Mouse (Mus musculus) kidney, adult 18-20 months (tissue): ENCODE data around the gene Atp2a1.
A peak's percentile ranks its signal among the peaks of the same experiment; 100 is the strongest.

Source experiments
- DNase-seq: peaks from one replicate; pipeline ENCODE4 v3.0.0; 2021

Gene Atp2a1

DNA sequence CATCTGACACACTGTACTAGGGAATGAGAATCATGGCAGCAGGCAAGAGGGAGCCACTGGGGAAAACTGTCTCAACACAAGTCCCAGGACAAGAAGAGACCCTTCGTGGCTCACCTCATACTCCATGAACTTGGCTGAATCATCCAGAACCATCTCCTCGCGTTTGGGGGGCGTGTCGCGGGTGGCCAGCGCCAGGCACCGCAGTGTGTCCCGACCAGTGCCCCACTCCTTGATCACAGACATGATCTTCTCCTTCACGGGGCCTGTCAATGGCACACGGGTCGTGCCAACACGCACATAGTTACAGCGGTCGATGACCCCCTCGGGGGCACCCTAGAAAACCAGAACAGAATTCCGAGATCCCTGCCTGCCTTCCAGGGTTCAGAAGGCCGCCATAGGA, 12.9 kb downstream of the Atp2a1 start:
- DNase-seq: no peak

DNA sequence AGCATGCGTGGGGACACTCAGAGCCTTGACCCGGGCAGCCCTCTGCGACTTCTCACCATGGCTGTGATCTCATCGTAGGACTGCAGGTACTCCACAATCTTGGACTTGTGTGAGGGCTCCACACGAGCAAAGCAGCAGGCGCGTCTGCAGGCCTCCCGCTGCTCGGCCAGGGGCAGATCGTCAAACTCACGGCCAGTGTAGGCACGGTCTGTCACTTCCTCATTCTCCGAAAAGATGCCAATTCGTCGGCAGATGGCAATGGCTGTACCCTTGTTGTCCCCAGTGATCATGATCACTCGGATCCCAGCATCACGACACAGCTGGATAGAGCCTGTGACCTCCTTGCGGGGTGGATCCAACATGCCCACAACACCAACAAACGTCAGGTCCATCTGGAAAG, 14.4 kb downstream of the Atp2a1 start:
- DNase-seq: no peak

DNA sequence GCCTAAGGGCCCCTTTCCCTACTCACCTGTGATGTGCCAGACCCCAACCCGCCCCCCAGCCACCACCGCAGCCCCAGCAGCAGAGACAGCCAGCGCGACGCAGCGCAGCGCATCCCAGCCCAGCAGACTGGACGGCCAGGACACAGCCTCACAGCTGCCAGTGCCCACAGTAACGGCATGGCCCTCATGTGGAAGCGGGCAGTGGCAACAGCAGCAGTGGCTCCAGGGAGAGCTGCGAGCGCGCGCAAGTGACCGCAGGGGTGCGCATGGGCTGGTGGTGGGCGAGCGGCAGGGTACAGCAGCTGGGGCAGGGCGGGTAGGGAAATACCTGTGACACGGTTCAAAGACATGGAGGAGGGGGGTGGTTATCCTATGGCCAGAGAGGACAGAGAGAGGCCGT, 16.7 kb downstream of the Atp2a1 start:
- no peak for DNase-seq

DNA sequence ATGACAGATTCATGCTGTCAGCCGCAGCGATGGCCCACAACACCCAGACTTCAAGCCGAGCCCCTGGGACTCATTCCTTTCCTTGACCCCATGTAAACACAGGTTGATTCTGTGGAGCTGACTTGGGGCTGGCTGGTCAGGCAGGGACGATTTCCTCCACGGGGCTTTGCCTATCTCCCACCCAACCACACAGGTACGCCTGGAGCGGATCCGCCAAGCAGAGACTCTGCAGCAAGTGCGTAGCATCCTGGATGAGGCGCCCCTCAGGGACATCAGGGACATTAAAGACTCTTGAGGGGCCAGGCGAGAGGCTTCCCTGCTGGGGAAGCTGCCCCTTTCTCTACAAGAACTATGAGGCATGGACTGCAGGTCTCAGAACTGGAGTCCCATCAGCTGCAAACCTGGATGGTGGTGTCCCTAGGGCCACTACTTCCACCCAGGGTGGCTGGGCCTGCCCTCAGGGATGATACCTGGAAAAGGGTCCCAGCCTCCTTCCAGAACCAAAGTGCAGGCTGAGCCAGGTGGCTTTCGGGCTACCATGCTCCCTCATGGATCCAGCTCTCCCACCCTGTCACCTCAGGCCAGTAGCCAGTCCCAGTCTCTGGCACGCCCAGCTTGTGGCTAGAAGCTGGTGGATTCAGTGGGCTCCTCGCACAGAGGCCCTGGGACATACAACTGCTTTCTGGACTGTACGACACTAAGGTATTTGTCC, 17.6 kb downstream of the Atp2a1 start:
- DNase-seq: no peak

DNA sequence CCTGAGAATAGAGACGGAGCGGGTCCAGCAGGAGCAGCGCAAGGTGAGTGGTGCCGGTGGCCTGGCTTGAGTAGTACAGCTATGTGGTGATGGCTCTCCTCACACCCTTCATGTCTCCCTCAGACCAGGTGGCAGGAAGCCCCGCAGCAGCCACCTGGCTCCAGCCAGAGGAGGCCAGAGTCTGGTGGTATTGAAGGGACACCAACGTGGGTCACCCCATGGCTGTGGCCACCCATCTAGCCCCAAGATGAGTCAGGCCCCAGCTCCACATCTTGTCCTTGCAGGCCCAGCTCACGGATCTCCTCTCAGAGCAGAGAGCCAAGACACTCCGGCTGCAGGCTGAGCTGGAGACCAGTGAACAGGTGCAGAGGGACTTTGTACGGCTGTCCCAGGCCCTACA, 18.4 kb downstream of the Atp2a1 start:
- DNase-seq: no peak

DNA sequence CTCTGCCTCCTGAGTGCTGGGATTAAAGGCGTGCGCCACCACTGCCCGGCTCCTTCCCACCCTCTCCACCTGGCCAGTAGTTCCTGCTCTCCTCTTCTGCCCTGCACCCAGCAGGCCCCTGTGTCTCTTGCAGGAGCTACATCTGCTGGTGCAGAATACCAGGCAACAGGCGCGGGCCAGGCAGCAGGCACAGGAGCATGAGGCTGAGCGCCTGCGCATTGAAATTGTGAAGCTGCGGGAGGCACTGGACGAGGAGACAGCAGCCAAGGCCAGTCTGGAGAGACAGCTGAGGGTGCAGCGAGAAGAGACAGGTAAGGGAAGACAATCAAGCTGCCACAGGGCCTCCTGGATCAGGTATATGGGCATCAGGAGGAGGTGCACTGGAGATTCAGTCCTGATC, 18.9 kb downstream of the Atp2a1 start:
- DNase-seq: no peak

DNA sequence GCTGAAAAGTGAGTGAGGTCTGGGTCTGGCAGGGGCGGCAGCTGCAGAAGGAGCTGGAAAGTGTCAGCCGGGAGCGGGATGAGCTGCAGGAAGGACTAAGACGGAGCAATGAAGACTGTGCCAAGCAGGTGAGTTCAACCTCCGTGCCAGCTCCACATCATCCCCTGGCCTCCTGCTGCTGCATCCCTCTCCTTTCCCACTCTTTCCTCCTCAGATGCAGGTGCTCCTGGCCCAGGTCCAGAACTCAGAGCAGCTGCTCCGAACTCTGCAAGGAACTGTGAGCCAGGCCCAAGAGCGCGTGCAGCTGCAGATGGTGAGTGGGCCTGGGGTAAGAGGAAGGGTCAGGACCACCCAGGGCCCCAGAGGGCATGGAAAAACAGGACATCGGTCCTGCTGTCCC, 22.8 kb downstream of the Atp2a1 start:
- DNase-seq: no peak

DNA sequence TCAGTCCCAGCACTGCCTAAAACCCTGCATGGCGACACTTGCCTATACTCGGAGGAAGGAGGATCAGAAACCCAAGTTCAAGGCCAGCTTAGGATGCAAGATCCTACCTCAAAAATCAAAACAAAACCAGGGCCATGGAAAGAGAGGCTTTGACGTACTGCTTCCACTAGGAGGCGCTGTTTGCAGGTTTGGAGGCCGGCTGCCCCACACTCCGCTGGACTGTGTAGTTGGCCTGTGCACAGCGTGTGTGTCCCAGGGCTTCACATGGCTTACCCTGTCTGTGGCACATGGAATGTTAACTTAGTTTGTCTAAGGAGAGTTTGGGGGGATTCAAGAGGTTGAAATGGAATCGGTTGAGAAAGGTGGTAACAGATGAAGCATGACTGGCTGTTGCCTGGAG, 26.1 kb downstream of the Atp2a1 start:
- DNase-seq: peak; percentile 57

DNA sequence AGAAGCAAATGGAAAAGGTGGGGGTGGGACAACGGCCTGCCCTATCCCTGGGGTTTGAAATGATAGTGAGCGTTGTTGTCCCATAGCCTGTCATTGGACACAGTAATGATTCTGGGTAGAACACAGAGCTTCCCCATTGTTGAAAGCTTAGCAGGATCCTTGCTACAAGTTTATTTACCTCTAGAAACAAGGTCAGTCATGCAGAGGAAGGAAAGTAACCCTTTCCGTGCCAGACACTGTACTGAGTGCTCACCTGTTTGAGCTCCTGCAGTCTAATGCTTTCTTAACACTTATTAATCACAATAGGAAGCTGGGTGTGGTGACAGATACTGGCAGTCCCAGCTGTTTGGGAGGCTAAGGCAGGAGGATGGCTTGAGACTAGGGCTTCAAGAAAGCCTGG, 27.1 kb downstream of the Atp2a1 start:
- DNase-seq: no peak

DNA sequence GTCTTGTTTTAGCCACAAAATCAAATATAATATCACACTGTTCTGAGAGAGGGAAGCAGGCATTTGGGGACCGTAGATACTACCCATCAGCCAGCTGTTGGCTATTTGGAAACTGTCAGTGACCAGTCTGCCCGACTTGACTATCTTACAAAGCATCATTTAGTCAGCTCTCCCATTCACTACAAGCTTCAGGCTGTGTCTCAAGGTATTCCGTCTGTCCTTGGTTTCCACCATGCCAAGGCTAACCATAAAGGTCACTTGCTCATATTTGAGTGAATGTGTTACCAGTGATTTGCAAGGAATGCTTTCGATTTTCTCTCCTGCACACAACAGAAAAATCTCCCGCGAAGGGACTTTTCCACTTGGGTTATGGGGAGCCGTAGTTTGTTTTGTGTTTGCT, 28.2 kb downstream of the Atp2a1 start:
- DNase-seq: no peak

DNA sequence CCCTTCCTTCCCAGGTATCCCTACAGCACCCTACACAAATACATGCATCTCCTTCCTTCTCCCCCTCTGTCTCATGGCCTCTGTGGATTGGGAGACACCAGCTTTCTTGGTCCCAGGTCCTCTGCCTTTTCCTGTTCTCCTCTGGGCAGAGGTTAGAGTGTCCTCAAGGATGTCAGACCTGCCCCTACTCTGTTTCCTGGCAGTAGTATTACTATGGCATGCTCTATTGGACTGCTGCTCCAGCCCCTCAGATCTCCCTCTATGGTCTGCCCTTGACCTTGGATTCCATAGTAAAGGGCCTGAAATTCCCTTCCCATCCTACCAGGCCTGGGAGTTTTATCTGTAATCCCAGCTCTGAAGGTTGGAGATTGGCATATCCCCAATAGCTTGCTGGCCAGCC, 32.7 kb downstream of the Atp2a1 start:
- no peak for DNase-seq

DNA sequence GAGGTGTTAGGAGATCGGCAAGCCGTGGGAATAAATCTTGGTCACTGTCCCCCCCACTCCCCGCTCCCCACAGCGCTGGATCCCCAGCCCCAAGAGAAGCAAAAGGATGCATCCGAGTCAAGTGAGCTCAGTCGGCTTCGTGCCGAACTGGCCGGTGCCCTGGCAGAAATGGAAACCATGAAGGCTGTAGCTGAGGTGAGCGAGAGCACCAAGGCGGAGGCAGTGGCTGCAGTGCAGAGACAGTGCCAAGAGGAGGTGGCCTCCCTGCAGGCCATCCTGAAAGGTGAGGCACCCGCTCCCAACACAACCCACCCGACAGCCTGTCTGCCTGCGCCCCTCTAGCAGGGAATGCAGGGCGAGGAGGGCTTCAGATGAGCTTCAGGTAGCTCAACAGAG, 33.4 kb downstream of the Atp2a1 start:
- no peak for DNase-seq

DNA sequence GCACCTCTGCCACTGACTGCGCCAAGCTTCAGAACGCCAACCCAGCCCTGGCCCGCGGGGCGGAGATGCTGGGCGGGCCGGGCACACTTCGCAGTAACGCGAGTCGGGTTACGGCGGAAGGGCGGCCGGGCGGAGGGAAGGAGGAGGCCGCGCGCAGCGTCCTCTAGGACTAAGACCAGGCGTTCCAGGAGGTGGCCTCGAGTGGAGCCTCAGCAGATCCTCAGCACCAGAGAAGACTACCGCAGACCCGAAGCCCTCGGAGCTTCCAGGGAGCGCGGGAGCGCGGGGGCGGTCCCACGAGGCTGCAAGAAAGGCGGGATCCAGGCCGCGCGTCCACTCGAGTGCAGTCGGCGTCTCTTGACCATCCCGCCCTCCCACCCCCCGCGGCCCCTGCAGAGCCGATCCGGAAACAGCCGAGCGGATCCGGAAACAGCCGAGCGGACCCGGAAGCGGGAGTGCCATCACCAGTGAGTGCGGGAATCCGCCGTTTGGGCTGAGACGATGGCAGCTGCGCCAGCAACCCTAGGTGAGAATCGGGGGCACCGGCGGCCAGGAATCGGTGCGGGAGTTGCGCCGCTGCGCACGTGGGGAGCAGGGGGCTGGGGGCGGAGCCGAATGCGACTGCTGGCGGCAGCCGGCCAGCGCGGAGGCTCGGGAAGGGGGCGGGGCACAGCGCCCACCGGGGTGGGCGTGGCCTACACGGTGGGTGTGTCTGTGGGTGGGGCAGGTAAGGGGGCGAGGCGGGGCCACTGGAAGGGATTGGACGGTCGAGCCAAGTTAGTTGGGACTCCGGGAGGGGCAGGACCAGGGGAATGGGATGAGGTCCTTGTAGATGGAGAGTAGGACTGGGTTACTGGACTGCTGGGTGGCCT, 34.0 kb downstream of the Atp2a1 start, which contains the start of gene Rabep2:
Gene Rabep2, plus strand, starts transcription at position 129 of the 872 bp plus-strand sequence.
- DNase-seq: peak; percentile 98

DNA sequence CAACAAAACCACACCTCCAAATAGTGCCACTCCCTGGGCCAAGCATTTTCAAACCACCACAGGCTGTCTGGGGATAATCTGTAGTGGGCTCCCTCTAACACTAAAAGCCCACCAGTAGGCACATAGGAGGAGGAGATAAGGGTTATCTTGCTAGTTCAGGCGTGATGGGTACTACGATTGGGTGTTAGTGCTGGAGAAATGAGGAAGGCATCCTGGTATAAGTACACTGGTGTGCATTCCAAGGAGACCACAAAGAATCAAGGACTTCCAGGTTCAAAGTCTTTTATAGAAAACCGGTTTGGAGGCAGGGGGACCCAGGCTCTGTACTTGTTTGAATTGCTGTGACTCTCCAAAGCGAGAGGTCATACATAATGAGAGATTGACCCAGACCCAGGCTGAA, 34.8 kb downstream of the Atp2a1 start:
- no peak for DNase-seq

DNA sequence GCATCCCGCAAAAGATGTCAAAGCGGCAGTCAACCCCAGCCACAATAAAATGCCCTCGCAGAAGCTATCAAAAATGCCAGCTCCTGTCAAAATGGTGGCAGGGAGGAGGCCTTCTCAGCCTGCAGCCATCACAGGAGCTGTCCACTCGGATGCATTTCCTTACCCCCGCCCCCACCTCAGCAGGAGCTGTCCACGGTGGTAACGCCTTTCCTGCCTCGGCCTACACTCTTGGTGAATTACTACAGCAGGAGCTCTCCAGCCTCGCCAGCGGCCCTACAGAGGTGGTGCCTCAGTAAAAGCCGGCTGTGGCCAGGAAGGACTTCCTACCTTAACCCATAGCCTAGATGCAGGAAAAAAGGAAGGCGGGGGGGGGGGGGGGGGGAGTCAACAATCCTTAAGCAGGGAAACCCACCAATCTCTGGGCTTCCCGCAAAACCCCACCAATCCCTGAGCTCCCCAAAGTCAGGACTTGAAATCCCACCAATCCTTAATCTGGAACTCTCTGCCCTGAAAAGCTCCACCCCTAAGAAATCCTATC, 35.5 kb downstream of the Atp2a1 start:
- DNase-seq: no peak

DNA sequence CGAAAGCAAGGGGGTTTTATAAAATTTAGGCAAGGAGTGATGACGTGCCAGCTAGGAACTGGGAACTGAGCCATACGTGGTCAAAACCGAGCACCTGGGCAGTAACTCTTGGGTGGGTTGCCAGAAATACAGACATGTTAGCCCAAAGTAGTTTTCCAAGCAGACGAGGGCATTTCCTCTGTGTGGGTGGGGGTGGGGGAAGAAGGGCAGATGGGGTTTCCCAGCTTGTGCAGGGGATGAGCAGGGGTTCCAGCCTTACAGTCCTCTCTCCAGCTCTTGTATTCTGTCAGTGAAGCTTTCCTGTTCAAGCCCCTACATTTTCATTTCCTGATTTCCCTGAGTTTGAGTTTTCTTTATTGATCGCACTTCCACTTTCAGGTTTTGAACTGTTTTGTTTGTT, 38.7 kb downstream of the Atp2a1 start:
- DNase-seq: no peak

DNA sequence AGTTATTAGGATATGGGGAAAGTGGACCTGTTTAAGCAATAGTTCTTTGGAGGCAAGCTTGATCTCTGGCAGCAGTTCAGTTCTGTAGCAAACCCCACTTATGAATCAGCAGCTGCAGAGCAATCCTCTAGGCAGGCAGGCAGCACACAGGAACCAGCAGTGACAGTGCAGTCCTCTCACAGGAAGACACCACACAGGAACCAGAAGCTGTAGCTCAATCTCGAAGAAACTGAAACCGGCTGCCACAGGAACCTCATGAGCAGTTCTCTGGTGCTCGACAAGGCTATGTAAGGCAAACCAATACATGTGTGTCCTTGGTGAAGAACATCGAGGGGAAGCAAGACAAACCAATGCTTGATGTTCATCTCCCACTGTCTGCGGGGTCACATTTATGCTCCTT, 41.2 kb downstream of the Atp2a1 start:
- no peak for DNase-seq

DNA sequence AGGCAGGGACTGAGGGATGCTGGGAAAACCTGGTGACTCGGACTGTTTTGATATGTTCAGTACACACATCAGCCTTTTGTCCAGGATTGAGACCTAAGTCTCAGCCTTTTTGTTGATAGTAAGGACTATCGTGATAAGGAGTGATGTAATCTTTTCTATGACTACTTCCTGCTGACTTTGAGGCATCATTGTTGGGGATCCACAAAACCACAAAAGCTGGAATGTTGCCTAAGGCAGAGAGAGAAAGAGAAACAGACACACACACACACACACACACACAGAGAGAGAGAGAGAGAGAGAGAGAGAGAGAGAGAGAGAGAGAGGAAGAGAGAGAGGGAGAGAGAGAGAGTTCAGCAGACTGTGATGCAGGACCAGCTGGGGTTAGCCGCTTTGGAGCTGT, 44.4 kb downstream of the Atp2a1 start:
- no peak for DNase-seq

DNA sequence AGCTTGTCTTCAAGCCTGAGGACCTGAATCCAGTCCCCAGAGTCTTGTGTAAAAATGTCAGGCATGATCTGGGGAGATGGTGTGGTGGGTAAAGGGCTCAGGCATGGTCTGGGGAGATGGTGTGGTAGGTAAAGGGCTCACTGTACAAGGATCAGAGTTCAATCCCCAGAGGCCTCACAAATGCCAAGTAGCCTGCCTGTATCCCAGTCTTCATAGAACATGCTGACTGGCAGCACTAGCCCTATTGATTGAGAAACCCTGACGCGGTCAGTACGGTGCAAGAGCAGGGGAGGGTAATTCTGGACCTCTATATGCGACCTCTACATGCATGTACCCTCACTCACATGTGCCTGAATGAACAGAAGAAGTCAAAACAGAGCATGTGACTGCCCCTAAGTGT, 45.3 kb downstream of the Atp2a1 start:
- DNase-seq: no peak

DNA sequence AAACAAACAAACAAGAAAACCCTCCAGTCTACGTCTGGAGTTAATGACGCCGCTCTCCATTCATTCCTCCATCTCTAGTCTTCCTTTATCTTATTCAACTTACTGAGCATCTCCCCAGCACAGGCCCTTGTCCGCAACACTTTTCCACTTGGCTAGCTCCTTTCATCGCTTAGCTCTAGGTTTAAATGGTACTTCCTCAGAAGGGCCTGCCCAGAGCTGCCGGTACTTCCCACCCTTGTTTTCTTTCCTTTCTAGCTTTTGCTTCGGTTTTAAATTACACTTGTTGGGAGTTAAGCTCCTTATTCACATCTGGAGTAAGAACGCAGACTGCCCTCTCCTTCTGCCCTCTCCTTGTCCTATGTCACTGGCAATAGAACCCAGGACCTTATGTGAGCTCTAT, 45.9 kb downstream of the Atp2a1 start:
- DNase-seq: no peak

DNA sequence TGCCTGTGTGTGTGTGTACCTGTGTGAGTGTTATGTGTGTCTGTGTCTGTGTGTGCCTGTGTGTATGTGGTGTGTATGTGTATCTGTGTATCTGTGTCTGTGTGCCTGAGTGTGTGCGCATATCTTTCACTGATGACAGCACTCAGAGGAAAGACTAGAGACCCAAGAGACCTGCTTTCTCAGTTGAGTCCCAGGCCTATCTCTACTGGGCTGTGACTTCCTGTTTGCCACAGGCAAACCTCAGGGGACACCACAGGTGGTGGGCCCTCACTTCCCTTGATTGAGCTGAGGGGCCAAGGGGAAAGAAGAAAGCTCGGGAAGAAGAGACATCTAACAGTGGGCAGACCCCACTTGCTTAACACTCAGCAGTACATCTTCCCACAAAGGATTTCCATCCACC, 46.3 kb downstream of the Atp2a1 start:
- no peak for DNase-seq

DNA sequence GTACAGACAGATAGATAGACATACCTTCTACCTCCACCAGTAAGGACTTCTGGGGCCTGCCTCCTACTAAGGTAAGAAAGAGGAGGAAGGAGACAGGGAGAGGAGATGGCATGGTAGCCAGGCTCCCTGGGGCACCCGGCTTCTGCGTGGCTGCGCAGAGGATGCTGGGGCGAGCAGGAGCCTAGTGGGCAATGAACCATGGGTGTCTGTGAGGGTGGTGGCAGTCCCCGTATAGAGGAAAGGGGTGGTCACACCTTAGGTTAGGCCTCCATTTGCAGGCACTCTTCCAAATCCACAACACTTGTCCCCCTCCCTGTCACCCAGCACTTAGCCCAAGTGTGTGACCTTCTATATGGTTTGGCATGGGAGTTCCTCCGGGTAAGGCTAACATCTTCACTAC, 48.2 kb downstream of the Atp2a1 start, which contains the start of gene Cd19:
Gene Cd19, minus strand, starts transcription at position 165 of the 400 bp plus-strand sequence.
- DNase-seq: no peak

DNA sequence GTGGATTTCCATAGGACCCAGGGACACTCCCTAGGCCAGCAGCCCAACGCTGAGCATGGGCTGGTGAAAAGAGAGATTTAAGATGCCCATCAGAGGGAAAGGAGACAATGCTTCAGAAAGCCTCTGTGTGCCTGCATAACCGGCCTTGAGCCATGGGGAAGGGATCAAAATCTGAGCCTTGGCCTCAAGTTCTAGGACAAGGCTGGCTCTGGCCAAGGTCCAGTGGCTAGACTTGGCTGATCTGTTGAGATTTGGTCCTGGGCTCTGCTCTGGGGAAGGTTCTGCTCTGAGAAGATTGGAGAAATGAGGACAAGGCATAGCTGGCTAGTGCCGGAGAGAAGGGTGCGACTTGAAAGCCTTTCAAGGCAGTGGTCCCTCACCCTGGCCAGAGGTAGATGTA, 51.8 kb downstream of the Atp2a1 start:
- DNase-seq: no peak

DNA sequence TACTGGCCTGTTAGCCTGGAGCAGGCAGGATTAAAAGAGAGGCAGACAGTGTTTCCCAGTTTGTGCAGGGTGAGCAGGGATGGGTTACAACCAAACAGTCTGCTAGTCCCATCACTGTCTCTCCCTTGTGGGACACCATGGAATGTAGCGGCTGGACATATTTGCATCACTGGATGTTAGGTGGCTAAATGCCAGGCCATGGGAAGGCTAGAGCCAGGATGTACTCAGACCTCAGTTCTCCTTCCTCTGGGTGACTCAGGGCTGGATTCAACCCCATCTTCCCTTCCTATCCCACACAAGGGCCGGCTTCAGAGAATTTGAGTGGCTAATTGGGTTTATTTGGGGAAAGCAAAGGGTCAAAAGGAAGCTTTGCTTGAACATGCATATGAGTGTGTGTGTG, 54.2 kb downstream of the Atp2a1 start:
- no peak for DNase-seq
